Mouse (Mus musculus) midbrain, embryonic 14.5 days (tissue): ENCODE measurements at regions not wholly inside any gene's neighbourhood (a gene's known extent, or its start where the extent isn't known, plus 50 kb on each side); places are given as distances from the start of the nearest gene placed in this dataset.

ENCODE experiments used
- ATAC-seq: fragments of 200-750 bp; cut with Nextera tagmentation; 2 replicates; pipeline ENCODE4 v1.8.0; 2017; ENCODE audit warnings: moderate number of reproducible peaks, moderate library complexity; ENCODE audit not compliant: low FRiP score, low TSS enrichment
- DNase-seq: peaks from one replicate; pipeline ENCODE4 v3.0.0-alpha.2; 2015
- H3K27ac ChIP-seq: fragments of 300-500 bp; sonication (generic); replicated peaks from 2 replicates; pipeline ENCODE4 v1.5.1; 2014; ENCODE audit warnings: mild to moderate bottlenecking, low read depth, low read length, moderate library complexity
- H3K27me3 ChIP-seq: fragments of 300-500 bp; sonication (generic); 2 replicates; pipeline ENCODE4 v1.6.1; 2014; ENCODE audit warnings: low read length, control low read depth, mixed read lengths; ENCODE audit not compliant: control insufficient read depth, insufficient read depth
- H3K36me3 ChIP-seq: fragments of 300-500 bp; sonication (generic); 2 replicates; pipeline ENCODE4 v1.6.1; 2014; ENCODE audit warnings: low read length, control low read depth; ENCODE audit not compliant: control insufficient read depth, insufficient read depth
- H3K4me1 ChIP-seq: fragments of 300-500 bp; sonication (generic); 2 replicates; pipeline ENCODE4 v1.6.1; 2014; ENCODE audit warnings: mild to moderate bottlenecking, antibody characterized with exemption, low read length, control low read depth; ENCODE audit not compliant: control insufficient read depth, insufficient read depth
- H3K4me2 ChIP-seq: fragments of 300-500 bp; sonication (generic); 2 replicates; pipeline ENCODE4 v1.6.1; 2014; ENCODE audit warnings: mild to moderate bottlenecking, low read length, moderate library complexity
- H3K4me3 ChIP-seq: fragments of 300-500 bp; sonication (generic); replicated peaks from 2 replicates; pipeline ENCODE4 v1.5.1; 2014; ENCODE audit warnings: low read depth, low read length
- H3K9ac ChIP-seq: fragments of 300-500 bp; sonication (generic); replicated peaks from 2 replicates; pipeline ENCODE4 v1.6.1; 2014; ENCODE audit warnings: mild to moderate bottlenecking, low read length, moderate library complexity
- H3K9me3 ChIP-seq: fragments of 300-500 bp; sonication (generic); 2 replicates; pipeline ENCODE4 v1.6.1; 2016; ENCODE audit warnings: low read length, control low read depth, mixed read lengths; ENCODE audit not compliant: control insufficient read depth
- WGBS: fragments of 180-500 bp; shearing (Covaris S2); extraction: QIAGEN DNeasy Blood & Tissue Kit; methylation state at CpG from one replicate; pipeline ENCODE4 v1.1.7; 2014; 5-methylcytosine and 5-hydroxymethylcytosine counted together

- no peak overlapping the region for H3K4me2 ChIP-seq
- no peaks in the 10 kb centered on the region for H3K36me3 ChIP-seq
- H3K9me3 ChIP-seq: no peaks in the 10 kb centered on the region
- DNase-seq (peak; percentile 21), ATAC-seq (no peak)
- 26% methylated on average over 11 of the region's 11 CpGs for WGBS
- H3K9ac ChIP-seq: no peak overlapping the region
- H3K4me1 ChIP-seq: no peaks in the 10 kb centered on the region
- H3K27ac ChIP-seq: no peak overlapping the region
- H3K27me3 ChIP-seq: no peaks in the 10 kb centered on the region
- H3K4me3 ChIP-seq: no peak overlapping the region
Observed at GRCm38 (mm10) chr1:189494896-189495295, 92.8 kb upstream of the Kcnk2 start.

GRCm38 (mm10) chr1:189485336-189485735 is 83.3 kb upstream of the Kcnk2 start:
- Histone ChIP-seq H3K27ac (no peak overlapping the region), H3K4me3 (no peak overlapping the region), H3K4me1 (no peaks in the 10 kb centered on the region), H3K9ac (no peak overlapping the region), H3K36me3 (no peaks in the 10 kb centered on the region), H3K4me2 (no peak overlapping the region), H3K9me3 (no peaks in the 10 kb centered on the region), H3K27me3 (no peaks in the 10 kb centered on the region)
- ATAC-seq: no peak
- 95% methylated on average over 4 of the region's 4 CpGs for WGBS
- no peak for DNase-seq

DNA sequence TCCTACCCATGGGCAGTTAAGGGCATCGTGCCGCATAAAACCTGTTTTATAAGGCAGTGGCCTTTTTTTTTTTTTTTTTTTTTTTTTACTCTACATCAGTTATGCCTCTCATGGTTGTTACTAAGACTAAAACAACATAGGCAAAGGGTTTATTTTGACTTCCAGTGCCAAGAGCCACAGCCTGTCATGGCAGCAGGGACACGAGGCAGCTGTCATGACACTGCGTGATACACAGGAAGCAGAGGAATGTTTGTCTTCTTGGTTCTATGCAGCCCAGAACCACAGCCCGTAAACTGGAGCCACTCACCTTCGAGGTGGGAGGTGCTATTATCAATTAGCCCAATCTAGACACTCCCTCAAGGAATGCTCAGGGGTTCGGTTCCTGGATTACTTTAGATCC is 81.3 kb upstream of the Kcnk2 start:
- H3K27ac ChIP-seq: no peak overlapping the region
- WGBS: 89% methylated on average over 7 of the region's 7 CpGs
- no peaks in the 10 kb centered on the region for H3K4me1 ChIP-seq
- H3K4me3 ChIP-seq: no peak overlapping the region
- H3K4me2 ChIP-seq: no peak overlapping the region
- H3K36me3 ChIP-seq: no peaks in the 10 kb centered on the region
- no peaks in the 10 kb centered on the region for H3K9me3 ChIP-seq
- no peak overlapping the region for H3K9ac ChIP-seq
- ATAC-seq: no peak
- DNase-seq: no peak
- H3K27me3 ChIP-seq: no peaks in the 10 kb centered on the region

GRCm38 (mm10) chr1:189478051-189478450 is 76.0 kb upstream of the Kcnk2 start:
- 88% methylated on average over 6 of the region's 6 CpGs for WGBS
- Histone ChIP-seq H3K4me1 (no peaks in the 10 kb centered on the region), H3K4me2 (no peak overlapping the region), H3K4me3 (no peak overlapping the region), H3K27me3 (no peaks in the 10 kb centered on the region), H3K27ac (no peak overlapping the region), H3K36me3 (no peaks in the 10 kb centered on the region), H3K9me3 (no peaks in the 10 kb centered on the region), H3K9ac (no peak overlapping the region)
- no peak for ATAC-seq
- DNase-seq: no peak

DNA sequence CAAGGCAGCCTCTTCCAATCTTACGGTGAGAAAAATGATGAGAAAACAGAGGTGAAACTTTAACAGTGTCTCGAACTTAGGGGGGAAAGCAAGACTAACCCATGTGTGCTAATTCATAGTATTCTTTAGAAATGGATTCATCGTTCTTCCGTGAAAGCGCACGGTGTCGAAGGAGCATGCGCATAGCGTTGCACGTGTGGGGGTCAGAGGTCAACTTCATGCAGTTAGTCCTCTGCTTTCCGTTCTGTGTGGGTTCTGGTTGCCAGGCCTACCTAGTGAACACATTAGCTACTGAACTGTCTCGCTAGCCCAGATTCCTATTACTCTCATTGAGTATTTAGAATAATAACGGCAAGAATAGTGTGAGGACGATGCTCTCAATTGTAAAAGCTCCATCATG is 74.7 kb upstream of the Kcnk2 start:
- H3K36me3 ChIP-seq: no peaks in the 10 kb centered on the region
- 95% methylated on average over 14 of the region's 14 CpGs for WGBS
- ATAC-seq: no peak
- DNase-seq: no peak
- no peaks in the 10 kb centered on the region for H3K9me3 ChIP-seq
- H3K4me2 ChIP-seq: no peak overlapping the region
- H3K9ac ChIP-seq: no peak overlapping the region
- H3K27ac ChIP-seq: no peak overlapping the region
- no peak overlapping the region for H3K4me3 ChIP-seq
- no peaks in the 10 kb centered on the region for H3K4me1 ChIP-seq
- H3K27me3 ChIP-seq: no peaks in the 10 kb centered on the region

- ATAC-seq (no peak), DNase-seq (no peak)
- Histone ChIP-seq H3K9ac (no peak overlapping the region), H3K4me2 (no peak overlapping the region), H3K4me3 (no peak overlapping the region), H3K27me3 (no peaks in the 10 kb centered on the region), H3K9me3 (no peaks in the 10 kb centered on the region), H3K27ac (no peak overlapping the region), H3K4me1 (no peaks in the 10 kb centered on the region), H3K36me3 (no peaks in the 10 kb centered on the region)
- WGBS: 94% methylated on average over 4 of the region's 4 CpGs
Observed at GRCm38 (mm10) chr1:189473071-189473470, 71.0 kb upstream of the Kcnk2 start.

DNA sequence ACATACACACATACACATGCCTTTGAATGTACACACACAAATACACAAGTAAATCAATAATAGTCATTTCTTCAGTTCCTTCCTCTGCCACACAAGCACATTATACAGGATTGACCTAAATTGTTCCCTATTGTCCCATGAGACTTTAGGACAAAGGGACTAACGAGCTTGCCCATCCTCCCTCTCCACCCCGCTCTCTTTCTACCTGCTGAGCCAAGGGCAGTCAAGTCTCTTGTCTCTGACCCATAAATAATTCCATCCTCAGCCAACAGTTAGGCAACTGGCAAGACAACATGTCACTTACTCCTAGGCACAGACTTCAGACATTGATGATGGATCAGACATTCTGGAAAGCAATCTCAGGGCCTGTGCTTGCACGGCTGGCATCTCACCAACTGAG is 56.3 kb upstream of the Kcnk2 start:
- Histone ChIP-seq H3K4me1 (no peaks in the 10 kb centered on the region), H3K36me3 (no peaks in the 10 kb centered on the region), H3K4me2 (no peak overlapping the region), H3K27ac (no peak overlapping the region), H3K9ac (no peak overlapping the region), H3K27me3 (no peaks in the 10 kb centered on the region), H3K9me3 (no peaks in the 10 kb centered on the region), H3K4me3 (no peak overlapping the region)
- no peak for DNase-seq
- ATAC-seq: no peak
- WGBS: 76% methylated on average over 3 of the region's 3 CpGs
